Mouse (Mus musculus) hindbrain, embryonic 16.5 days (tissue): Measurements from ENCODE around the gene Reep6. TPM values are rescaled to one million over a fixed set of nuclear protein-coding genes. Genes with fewer than 3 reads are reported as not detected.

ENCODE experiments used
- ATAC-seq: fragments of 200-750 bp; cut with Nextera tagmentation; 2 replicates; pipeline ENCODE4 v1.8.0; 2017; ENCODE audit warnings: moderate TSS enrichment, moderate library complexity
- H3K27ac ChIP-seq: fragments of 300-500 bp; sonication (generic); 2 replicates; pipeline ENCODE4 v1.5.1; 2014; ENCODE audit warnings: low read depth, mild to moderate bottlenecking, control low read depth, low read length, moderate library complexity
- H3K27me3 ChIP-seq: fragments of 300-500 bp; sonication (generic); replicated peaks from 2 replicates; pipeline ENCODE4 v1.6.1; 2014; ENCODE audit warnings: low read length; ENCODE audit not compliant: control insufficient read depth, insufficient read depth
- H3K36me3 ChIP-seq: fragments of 300-500 bp; sonication (generic); 2 replicates; pipeline ENCODE4 v1.6.1; 2014; ENCODE audit warnings: mild to moderate bottlenecking, low read length, moderate library complexity, mixed read lengths; ENCODE audit not compliant: control insufficient read depth, insufficient read depth
- H3K4me1 ChIP-seq: fragments of 300-500 bp; sonication (generic); 2 replicates; pipeline ENCODE4 v1.6.1; 2014; ENCODE audit warnings: low read depth, low read length; ENCODE audit not compliant: control insufficient read depth, insufficient read depth
- H3K4me2 ChIP-seq: fragments of 300-500 bp; sonication (generic); 2 replicates; pipeline ENCODE4 v1.6.1; 2014; ENCODE audit warnings: mild to moderate bottlenecking, low read length, control low read depth, moderate library complexity
- H3K4me3 ChIP-seq: fragments of 300-500 bp; sonication (generic); 2 replicates; pipeline ENCODE4 v1.5.1; 2014; ENCODE audit warnings: mild to moderate bottlenecking, low read length, control low read depth, moderate library complexity
- H3K9ac ChIP-seq: fragments of 300-500 bp; sonication (generic); 2 replicates; pipeline ENCODE4 v1.6.1; 2014; ENCODE audit warnings: low read depth, mild to moderate bottlenecking, control low read depth, low read length, moderate library complexity
- H3K9me3 ChIP-seq: fragments of 300-500 bp; sonication (generic); 2 replicates; pipeline ENCODE4 v1.6.1; 2014; ENCODE audit warnings: mild to moderate bottlenecking, low read length, moderate library complexity; ENCODE audit not compliant: control insufficient read depth
- WGBS: fragments of 180-500 bp; shearing (Covaris S2); extraction: QIAGEN DNeasy Blood & Tissue Kit; methylation state at CpG from one replicate; pipeline ENCODE4 v1.1.7; 2014; 5-methylcytosine and 5-hydroxymethylcytosine counted together
- polyA plus RNA-seq: library from polyadenylated mRNA; unstranded; fragments of >200 nt; fragmentation: Nextera tagmentation; extraction: Ambion mirVana; gene quantifications from 2 replicates; pipeline ENCODE4 v1.2.1, GENCODE M21; 2015

Gene Reep6
- polyA plus RNA-seq, 1 experiment from 2014 or later = 7.5 TPM

DNA sequence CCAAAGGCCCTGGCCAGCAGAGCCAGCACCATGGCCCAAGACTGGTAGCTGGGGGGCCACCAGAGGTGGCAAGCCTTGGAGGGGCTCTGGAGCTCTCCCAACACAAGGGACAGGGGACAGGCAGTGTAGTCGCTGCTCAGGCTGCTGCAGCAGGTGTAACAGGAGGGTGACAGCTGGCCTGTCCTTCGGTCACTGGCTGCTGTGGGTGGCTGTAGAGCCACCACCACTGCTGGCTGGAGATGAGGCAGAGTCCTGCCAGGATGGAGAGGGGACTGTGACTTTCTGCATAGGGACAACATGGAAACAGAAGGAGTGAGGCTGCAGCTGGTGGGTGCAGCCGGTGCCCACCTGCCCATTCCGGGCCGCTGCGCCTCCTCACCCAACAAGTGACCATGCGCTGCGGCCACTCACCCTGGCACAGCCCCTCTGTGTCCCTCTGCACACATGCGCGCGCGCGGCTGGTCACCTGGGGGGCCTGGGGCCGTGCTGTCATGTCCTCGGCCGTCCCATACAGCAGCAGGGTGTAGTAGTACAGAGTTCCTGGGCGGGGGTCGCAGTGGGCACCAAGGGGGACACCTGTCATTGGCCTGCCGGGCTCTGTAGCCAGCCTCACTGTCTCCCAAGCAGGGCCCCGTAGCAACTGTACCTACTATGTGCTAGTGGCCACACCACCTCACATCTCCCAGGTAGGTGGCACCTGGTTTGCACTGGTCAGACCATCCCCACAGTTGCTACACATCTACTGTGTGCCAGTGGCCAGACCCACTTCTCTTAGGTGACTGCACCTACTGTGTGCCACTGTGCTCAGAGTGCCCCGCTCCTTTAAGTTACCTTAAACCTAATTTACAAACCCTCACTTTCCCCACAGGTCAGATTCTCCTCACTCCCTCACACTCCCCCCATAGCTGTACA, 7.8 kb upstream of the Reep6 start:
- Histone ChIP-seq H3K4me2 (no peak overlapping the region; the same call in 1 of the 2 replicates), H3K27ac (no peak overlapping the region)
- WGBS = 91% methylated on average over 21 of the region's 21 CpGs

DNA sequence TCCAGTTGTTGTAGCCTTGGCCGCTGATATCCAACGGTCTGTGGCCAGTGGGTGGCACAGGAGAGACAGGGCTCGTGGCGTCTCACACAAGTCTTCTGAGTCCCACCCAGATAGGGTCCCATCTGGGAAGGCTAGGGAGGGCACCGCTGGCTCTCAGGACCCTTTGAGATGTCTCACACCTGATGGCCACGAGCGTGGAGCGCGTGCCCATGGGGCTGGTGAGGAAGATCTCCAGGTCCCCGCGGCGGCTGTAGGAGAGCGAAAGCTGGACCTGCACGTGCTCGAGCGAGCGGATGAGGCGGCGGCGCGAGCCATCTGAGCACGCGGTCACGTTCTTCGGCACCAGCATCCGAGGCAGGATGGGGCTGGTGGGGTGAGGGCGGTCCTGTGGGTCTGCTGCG, 6.9 kb upstream of the Reep6 start:
- Histone ChIP-seq H3K9me3 (no peaks in the 10 kb centered on the region), H3K36me3 (peaks cover 3% of the 10 kb centered on the region), H3K4me2 (peak overlapping the region; percentile 98), H3K4me3 (peak overlapping the region; percentile 58), H3K27me3 (no peaks in the 10 kb centered on the region), H3K4me1 (peaks cover 19% of the 10 kb centered on the region), H3K9ac (peak overlapping the region; percentile 70), H3K27ac (no peak overlapping the region)
- ATAC-seq = 0 out of 2 replicates have a peak, but pooled peaks have one; percentile 2
- 8% methylated on average over 28 of the region's 28 CpGs for WGBS

More for the DNA sequence above, 7.8 kb upstream of the Reep6 start:
- peaks cover 11% of the 10 kb centered on the region for H3K36me3 ChIP-seq
- H3K27me3 ChIP-seq = no peaks in the 10 kb centered on the region
- H3K9ac ChIP-seq = no peak overlapping the region
- H3K9me3 ChIP-seq = no peaks in the 10 kb centered on the region
- peaks cover 19% of the 10 kb centered on the region for H3K4me1 ChIP-seq
- H3K4me3 ChIP-seq = no peak overlapping the region
- ATAC-seq = no peak

- H3K4me1 ChIP-seq = peaks cover 19% of the 10 kb centered on the region
- peak overlapping the region; percentile 58 for H3K4me3 ChIP-seq
- 1% methylated on average over 37 of the region's 46 CpGs for WGBS
- H3K36me3 ChIP-seq = 0 out of 2 replicates have a peak, but pooled peaks cover 2% of the 10 kb centered on the region
- ATAC-seq = peak; percentile 34
- H3K27me3 ChIP-seq = no peaks in the 10 kb centered on the region
- peak overlapping the region; percentile 70 for H3K9ac ChIP-seq
- peak overlapping the region; percentile 98 for H3K4me2 ChIP-seq
- peak overlapping the region; percentile 34; the same call in 1 of the 2 replicates for H3K27ac ChIP-seq
- no peaks in the 10 kb centered on the region for H3K9me3 ChIP-seq
These were observed 6.3 kb upstream of the Reep6 start for GRCm38 (mm10) chr10:80323261-80324119.

DNA sequence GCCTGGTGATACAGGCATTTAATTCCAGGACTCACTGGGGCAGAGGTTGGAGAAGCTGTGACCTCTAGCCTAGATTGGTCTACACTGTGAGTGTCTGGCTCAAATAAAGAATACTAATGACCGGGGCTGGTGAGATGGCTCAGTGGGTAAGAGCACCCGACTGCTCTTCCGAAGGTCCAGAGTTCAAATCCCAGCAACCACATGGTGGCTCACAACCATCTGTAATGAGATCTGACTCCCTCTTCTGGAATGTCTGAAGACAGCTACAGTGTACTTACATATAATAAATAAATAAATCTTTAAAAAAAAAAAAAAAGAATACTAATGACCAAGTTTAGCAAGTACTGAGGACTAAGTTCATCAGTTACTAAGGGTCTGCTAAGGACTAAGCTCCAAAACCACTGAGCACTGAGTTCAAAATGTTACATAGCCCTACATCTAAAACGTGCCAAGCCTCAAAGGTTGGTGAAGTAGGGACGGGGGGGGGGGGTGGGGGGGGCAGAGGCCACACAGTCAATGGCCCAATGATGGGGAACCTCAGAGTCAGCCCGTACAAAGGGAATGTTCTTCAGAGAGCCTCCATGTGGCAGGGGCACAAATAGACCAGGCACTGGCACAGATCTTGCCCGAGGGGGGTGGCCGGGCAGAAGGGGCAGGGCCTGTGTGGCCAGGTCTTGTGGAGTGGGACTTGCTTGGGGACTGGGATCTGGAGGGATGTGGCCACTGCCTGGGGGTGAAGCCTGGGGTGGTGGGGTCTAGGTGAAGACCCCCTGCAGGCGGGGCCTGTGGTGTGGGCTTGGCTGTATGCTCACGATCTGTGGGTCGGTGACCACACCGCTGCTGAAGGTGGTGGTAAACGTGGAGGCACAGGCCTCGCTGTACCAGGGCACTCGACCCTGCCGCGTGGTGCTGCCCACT, 5.4 kb upstream of the Reep6 start:
- 76% methylated on average over 17 of the region's 17 CpGs for WGBS
- Histone ChIP-seq H3K9ac (no peak overlapping the region), H3K4me2 (peak overlapping the region; percentile 98; the same call in 1 of the 2 replicates), H3K9me3 (no peaks in the 10 kb centered on the region), H3K27ac (no peak overlapping the region), H3K4me1 (peaks cover 17% of the 10 kb centered on the region), H3K27me3 (no peaks in the 10 kb centered on the region), H3K36me3 (no peaks in the 10 kb centered on the region), H3K4me3 (no peak overlapping the region; the same call in 1 of the 2 replicates)
- ATAC-seq = no peak

DNA sequence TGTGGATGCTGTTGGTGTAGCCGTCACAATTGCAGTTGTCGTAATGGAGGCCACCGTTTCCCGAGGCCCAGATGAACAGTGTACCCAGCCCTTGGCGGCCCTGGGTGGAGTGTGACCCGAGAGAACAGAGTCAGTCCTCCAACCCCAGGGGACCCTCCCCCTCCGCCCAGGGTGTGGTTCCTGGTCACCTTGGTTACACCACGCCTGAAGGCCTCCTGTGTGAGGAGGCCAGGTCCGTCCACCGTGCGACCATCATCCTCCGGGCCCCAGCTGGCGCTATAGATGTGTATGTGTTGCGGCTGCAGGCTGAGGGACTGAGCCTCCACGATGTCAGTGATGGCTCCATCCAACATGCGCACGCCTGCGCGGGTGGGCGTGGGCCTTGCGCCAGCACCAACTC, 4.7 kb upstream of the Reep6 start:
- H3K4me1 ChIP-seq = peaks cover 11% of the 10 kb centered on the region
- no peak overlapping the region for H3K27ac ChIP-seq
- ATAC-seq = no peak
- no peak overlapping the region; the same call in 1 of the 2 replicates for H3K9ac ChIP-seq
- WGBS = 82% methylated on average over 21 of the region's 21 CpGs
- no peaks in the 10 kb centered on the region for H3K36me3 ChIP-seq
- H3K27me3 ChIP-seq = no peaks in the 10 kb centered on the region
- no peaks in the 10 kb centered on the region for H3K9me3 ChIP-seq
- H3K4me2 ChIP-seq = no peak overlapping the region
- H3K4me3 ChIP-seq = no peak overlapping the region

DNA sequence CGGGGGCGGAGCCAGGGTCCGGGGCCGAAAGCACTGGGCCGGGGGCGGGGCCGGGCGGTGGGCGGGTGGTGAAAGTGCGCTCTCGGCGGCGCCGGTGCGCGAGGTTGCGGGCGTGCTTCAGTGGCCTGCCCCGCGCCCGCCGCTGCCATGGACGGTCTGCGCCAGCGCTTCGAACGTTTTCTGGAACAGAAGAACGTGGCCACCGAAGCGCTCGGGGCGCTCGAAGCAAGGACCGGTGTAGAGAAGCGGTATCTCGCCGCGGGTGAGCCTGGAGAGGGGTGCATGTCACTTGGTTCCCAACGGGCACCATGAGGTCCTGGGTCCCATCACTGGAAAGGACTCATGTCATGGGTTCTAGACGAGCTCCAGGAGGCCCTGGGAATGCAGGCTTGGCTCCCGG, 331 bp downstream of the Reep6 start:
- H3K9ac ChIP-seq = peak overlapping the region; percentile 66
- H3K4me3 ChIP-seq = peak overlapping the region; percentile 59
- no peaks in the 10 kb centered on the region for H3K27me3 ChIP-seq
- ATAC-seq = no peak
- H3K36me3 ChIP-seq = no peaks in the 10 kb centered on the region
- H3K4me2 ChIP-seq = peak overlapping the region; percentile 95
- H3K4me1 ChIP-seq = peaks cover 8% of the 10 kb centered on the region
- H3K9me3 ChIP-seq = no peaks in the 10 kb centered on the region
- WGBS = 3% methylated on average over 28 of the region's 41 CpGs
- no peak overlapping the region for H3K27ac ChIP-seq

DNA sequence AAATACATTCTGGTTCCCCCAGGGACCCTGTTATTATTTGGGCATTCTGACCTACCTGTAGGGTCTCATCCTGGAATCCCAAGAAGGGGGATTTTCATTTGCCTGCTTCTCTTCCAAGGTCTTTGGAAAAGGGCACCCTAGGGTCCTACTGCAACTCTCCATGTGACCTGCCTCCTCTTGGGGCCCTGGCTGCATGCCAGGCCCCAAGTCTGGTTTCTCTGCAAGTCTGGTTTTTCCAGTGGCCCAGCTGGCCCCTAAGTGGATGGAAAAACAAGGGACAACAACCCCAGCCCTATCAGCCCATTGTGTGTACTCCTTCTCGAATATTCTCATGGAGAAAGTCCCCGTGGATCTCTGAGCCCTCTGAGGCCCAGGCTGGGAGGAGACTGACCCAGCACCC, 1.1 kb downstream of the Reep6 start:
- no peaks in the 10 kb centered on the region for H3K9me3 ChIP-seq
- H3K4me2 ChIP-seq = peak overlapping the region; percentile 95; the same call in 1 of the 2 replicates
- H3K27ac ChIP-seq = no peak overlapping the region
- no peaks in the 10 kb centered on the region for H3K36me3 ChIP-seq
- H3K4me1 ChIP-seq = peaks cover 8% of the 10 kb centered on the region
- no peak overlapping the region for H3K9ac ChIP-seq
- H3K4me3 ChIP-seq = no peak overlapping the region
- H3K27me3 ChIP-seq = no peaks in the 10 kb centered on the region
- WGBS = 72% methylated on average over 2 of the region's 2 CpGs
- no peak for ATAC-seq

DNA sequence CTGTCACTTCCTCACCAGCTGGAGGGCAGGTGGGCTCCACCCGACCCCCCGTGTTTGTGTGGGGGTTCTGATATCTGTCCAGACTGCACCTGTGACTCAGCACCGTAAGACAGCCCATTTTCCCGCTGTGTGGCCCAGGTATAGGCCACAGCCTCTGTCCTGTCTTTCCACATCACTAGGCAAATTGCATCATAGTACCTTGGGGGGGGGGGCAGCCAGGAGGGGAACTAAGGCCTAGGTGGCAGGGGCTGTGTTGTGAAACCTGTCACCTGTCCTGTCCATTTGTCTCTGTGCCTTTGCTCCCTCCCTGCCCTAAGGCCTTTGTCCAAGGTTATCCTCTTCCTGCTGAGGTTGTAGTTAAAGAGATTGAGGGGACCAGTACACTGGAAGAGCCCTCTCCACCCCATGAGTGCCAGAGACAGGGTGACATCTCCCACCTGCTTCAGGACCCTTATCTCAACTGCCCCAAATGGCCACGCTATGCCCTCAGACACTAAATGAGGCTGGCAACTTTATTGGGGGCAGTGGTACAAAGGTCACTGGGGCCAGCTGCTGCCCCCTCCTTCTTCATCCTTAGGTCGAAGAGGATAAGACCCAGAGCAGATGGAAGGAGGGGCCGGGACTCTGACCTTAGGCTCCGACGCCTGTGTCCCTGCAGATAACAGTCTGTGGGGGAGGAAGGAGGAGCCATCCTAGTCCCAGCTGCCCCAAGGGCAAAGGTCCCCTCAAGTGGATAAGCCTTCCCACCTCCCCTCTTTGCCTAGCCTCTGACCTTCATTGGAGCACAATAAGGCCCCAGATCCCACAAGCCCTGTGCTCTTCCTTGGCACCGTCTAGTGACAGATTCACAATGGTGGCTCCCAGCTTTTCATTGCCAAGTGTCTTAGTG, 2.1 kb downstream of the Reep6 start:
- Histone ChIP-seq H3K4me1 (peaks cover 8% of the 10 kb centered on the region), H3K9ac (no peak overlapping the region), H3K9me3 (no peaks in the 10 kb centered on the region), H3K4me3 (no peak overlapping the region), H3K27me3 (no peaks in the 10 kb centered on the region), H3K27ac (no peak overlapping the region), H3K4me2 (no peak overlapping the region), H3K36me3 (no peaks in the 10 kb centered on the region)
- WGBS = 72% methylated on average over 10 of the region's 10 CpGs
- ATAC-seq = no peak
